Mouse (Mus musculus): ENCODE measurements around the gene Cdc14a. TPM values are rescaled to one million over a fixed set of nuclear protein-coding genes. Genes with fewer than 3 reads are reported as not detected.

Cdc14a gene
- polyA plus RNA-seq, 1 experiment from 2014 or later, result 15.7 TPM

DNA sequence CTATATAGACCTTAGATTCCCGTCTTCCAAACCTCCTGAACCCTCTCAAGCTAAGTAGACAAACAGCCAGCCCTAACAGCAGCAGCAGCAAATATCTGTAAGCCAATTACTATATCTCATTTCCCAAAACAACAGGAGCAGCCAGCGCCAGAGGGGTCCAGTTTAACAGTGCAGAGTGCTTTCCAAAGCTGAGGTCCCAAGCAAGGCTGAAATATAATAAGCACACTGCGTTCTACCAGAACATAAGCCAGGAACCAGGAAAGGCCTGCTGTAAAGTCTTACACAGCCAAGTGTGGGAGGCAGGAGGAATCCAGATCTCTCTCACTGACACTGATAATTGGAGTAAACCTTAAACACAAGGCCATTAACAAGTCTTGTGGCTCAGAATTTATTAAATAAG lies 27.3 kb downstream of the Cdc14a start:
- 0 out of 2 replicates have a peak, but pooled peaks cover 5% of the 10 kb centered on the region for H3K4me1 ChIP-seq (ENCODE audit: control insufficient read depth, insufficient read depth, low read length)
- no peak overlapping the region for H3K27ac ChIP-seq (ENCODE audit: low read length)
- no peak overlapping the region for H3K9ac ChIP-seq (replicated peaks; ENCODE audit: low read depth, low read length)
- H3K4me2 ChIP-seq (replicated peaks; ENCODE audit: low read depth, low read length), result no peak overlapping the region
- WGBS, result 67% methylated on average over 3 of the region's 3 CpGs
- H3K36me3 ChIP-seq (ENCODE audit: control insufficient read depth, insufficient read depth, low read length), result no peaks in the 10 kb centered on the region; the same call in 1 of the 2 replicates
- H3K9me3 ChIP-seq (ENCODE audit: control insufficient read depth, low read depth, low read length), result no peaks in the 10 kb centered on the region
- no peak for ATAC-seq (ENCODE audit: insufficient number of reproducible peaks, insufficient read depth, low FRiP score, low read depth)
- no peak overlapping the region for H3K4me3 ChIP-seq (ENCODE audit: low read depth, low read length)
- no peaks in the 10 kb centered on the region for H3K27me3 ChIP-seq (ENCODE audit: control insufficient read depth, insufficient read depth, low read length)

DNA sequence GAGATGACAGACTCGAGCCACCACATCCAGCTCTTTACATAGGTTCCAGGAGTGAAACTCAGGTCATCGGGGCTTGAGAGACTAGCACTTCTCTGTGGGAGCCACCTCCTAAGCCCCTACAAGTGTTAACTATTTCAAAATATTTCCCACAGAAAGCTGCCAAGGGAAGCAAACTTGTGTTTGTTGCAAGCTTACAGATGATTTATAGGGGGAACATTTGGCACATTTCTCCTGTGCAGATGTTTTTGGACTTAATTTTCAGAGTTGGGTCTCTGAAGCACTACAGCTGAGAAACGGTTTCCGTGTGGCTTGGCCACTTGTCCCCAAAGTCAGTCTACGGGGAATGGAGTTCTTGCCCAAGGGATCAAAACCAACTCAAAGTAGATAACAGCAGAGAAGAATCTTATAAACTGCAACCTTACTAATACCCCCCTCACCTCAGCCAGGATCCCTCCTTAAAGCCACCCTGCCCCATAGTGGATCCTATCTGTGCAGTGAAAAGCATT lies 28.9 kb downstream of the Cdc14a start:
- Histone ChIP-seq H3K9me3 (ENCODE audit: control insufficient read depth, low read depth, low read length) (no peaks in the 10 kb centered on the region), H3K9ac (replicated peaks; ENCODE audit: low read depth, low read length) (no peak overlapping the region), H3K4me3 (ENCODE audit: low read depth, low read length) (no peak overlapping the region), H3K4me1 (ENCODE audit: control insufficient read depth, insufficient read depth, low read length) (0 out of 2 replicates have a peak, but pooled peaks cover 5% of the 10 kb centered on the region), H3K4me2 (replicated peaks; ENCODE audit: low read depth, low read length) (no peak overlapping the region), H3K36me3 (ENCODE audit: control insufficient read depth, insufficient read depth, low read length) (peaks cover 5% of the 10 kb centered on the region; the same call in 1 of the 2 replicates), H3K27ac (ENCODE audit: low read length) (no peak overlapping the region), H3K27me3 (ENCODE audit: control insufficient read depth, insufficient read depth, low read length) (no peaks in the 10 kb centered on the region)
- no peak for ATAC-seq (ENCODE audit: insufficient number of reproducible peaks, insufficient read depth, low FRiP score, low read depth)
- WGBS, result 66% methylated on average over 5 of the region's 5 CpGs

GRCm38 (mm10) chr3:116391399-116391798 lies 32.4 kb downstream of the Cdc14a start:
- no peak overlapping the region for H3K4me3 ChIP-seq (ENCODE audit: low read depth, low read length)
- no peaks in the 10 kb centered on the region for H3K9me3 ChIP-seq (ENCODE audit: control insufficient read depth, low read depth, low read length)
- 69% methylated on average over 10 of the region's 10 CpGs for WGBS
- H3K4me1 ChIP-seq (ENCODE audit: control insufficient read depth, insufficient read depth, low read length), result 0 out of 2 replicates have a peak, but pooled peaks cover 5% of the 10 kb centered on the region
- H3K4me2 ChIP-seq (replicated peaks; ENCODE audit: low read depth, low read length), result no peak overlapping the region
- no peak overlapping the region for H3K9ac ChIP-seq (replicated peaks; ENCODE audit: low read depth, low read length)
- H3K27me3 ChIP-seq (ENCODE audit: control insufficient read depth, insufficient read depth, low read length), result no peaks in the 10 kb centered on the region
- peaks cover 8% of the 10 kb centered on the region for H3K36me3 ChIP-seq (ENCODE audit: control insufficient read depth, insufficient read depth, low read length)
- H3K27ac ChIP-seq (ENCODE audit: low read length), result no peak overlapping the region
- no peak for ATAC-seq (ENCODE audit: insufficient number of reproducible peaks, insufficient read depth, low FRiP score, low read depth)

DNA sequence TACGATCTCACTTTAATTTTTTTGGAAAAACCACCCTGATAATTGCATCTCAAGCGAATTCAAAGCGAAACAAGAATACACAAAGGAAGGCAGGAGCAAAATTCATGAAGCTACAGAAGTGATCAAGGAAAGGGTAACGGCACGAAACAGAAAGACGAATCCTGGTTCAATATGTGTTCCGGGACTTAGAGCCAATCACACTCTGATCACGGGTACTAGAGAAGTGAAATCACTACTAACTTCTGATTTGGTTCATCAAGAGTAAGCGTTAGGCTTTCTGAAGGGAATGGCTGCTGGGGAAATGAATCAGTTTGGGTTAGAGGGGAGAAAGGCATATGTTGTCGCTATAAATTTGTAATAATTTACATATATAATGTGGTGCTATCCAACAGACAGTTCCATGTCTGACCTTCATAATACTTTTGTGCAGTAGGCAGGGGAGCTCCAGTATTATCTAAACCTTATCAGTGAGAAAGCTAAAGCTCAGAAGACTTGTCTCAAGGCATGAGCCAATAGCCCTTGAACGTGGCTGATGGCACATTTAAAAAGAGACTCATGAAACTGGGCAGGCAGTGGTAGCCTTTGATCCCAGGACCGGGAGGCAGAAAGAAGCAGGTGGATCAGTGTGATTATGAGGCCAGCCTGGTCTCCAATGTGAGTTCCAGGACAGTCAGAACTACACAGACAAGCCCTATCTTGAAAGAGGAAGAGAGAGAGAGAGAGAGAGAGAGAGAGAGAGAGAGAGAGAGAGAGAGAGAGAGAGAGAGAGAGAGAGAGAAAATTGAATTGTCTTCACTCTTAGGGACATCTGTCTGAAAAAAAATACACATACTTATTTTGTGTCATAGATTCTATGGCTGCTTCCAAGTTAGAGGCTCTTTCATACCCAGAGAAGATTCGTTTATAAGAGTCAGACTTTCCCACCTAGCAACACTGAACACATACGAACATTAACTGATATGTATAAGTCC lies 34.0 kb downstream of the Cdc14a start:
- Histone ChIP-seq H3K4me2 (replicated peaks; ENCODE audit: low read depth, low read length) (no peak overlapping the region), H3K4me3 (ENCODE audit: low read depth, low read length) (no peak overlapping the region), H3K27ac (ENCODE audit: low read length) (no peak overlapping the region), H3K27me3 (ENCODE audit: control insufficient read depth, insufficient read depth, low read length) (no peaks in the 10 kb centered on the region), H3K4me1 (ENCODE audit: control insufficient read depth, insufficient read depth, low read length) (0 out of 2 replicates have a peak, but pooled peaks cover 2% of the 10 kb centered on the region), H3K9ac (replicated peaks; ENCODE audit: low read depth, low read length) (no peak overlapping the region), H3K9me3 (ENCODE audit: control insufficient read depth, low read depth, low read length) (no peaks in the 10 kb centered on the region), H3K36me3 (ENCODE audit: control insufficient read depth, insufficient read depth, low read length) (peaks cover 8% of the 10 kb centered on the region)
- WGBS, result 87% methylated on average over 14 of the region's 14 CpGs
- ATAC-seq (ENCODE audit: insufficient number of reproducible peaks, insufficient read depth, low FRiP score, low read depth), result no peak

- no peak overlapping the region for H3K9ac ChIP-seq (replicated peaks; ENCODE audit: low read depth, low read length)
- 56% methylated on average over 11 of the region's 11 CpGs for WGBS
- no peaks in the 10 kb centered on the region for H3K9me3 ChIP-seq (ENCODE audit: control insufficient read depth, low read depth, low read length)
- no peak overlapping the region for H3K4me3 ChIP-seq (ENCODE audit: low read depth, low read length)
- H3K27me3 ChIP-seq (ENCODE audit: control insufficient read depth, insufficient read depth, low read length), result no peaks in the 10 kb centered on the region
- peak; percentile 63; the same call in 1 of the 2 replicates for ATAC-seq (ENCODE audit: insufficient number of reproducible peaks, insufficient read depth, low FRiP score, low read depth)
- H3K4me2 ChIP-seq (replicated peaks; ENCODE audit: low read depth, low read length), result no peak overlapping the region
- no peaks in the 10 kb centered on the region for H3K4me1 ChIP-seq (ENCODE audit: control insufficient read depth, insufficient read depth, low read length)
- H3K27ac ChIP-seq (ENCODE audit: low read length), result no peak overlapping the region
- H3K36me3 ChIP-seq (ENCODE audit: control insufficient read depth, insufficient read depth, low read length), result peaks cover 8% of the 10 kb centered on the region
Observed at GRCm38 (mm10) chr3:116388808-116389207, 35.0 kb downstream of the Cdc14a start.

- no peak for ATAC-seq (ENCODE audit: insufficient number of reproducible peaks, insufficient read depth, low FRiP score, low read depth)
- Histone ChIP-seq H3K9me3 (ENCODE audit: control insufficient read depth, low read depth, low read length) (no peaks in the 10 kb centered on the region), H3K4me3 (ENCODE audit: low read depth, low read length) (no peak overlapping the region), H3K27me3 (ENCODE audit: control insufficient read depth, insufficient read depth, low read length) (no peaks in the 10 kb centered on the region), H3K4me2 (replicated peaks; ENCODE audit: low read depth, low read length) (no peak overlapping the region), H3K9ac (replicated peaks; ENCODE audit: low read depth, low read length) (no peak overlapping the region), H3K27ac (ENCODE audit: low read length) (no peak overlapping the region), H3K4me1 (ENCODE audit: control insufficient read depth, insufficient read depth, low read length) (no peaks in the 10 kb centered on the region), H3K36me3 (ENCODE audit: control insufficient read depth, insufficient read depth, low read length) (peaks cover 8% of the 10 kb centered on the region)
Observed at GRCm38 (mm10) chr3:116386886-116387285, 36.9 kb downstream of the Cdc14a start.

- no peak overlapping the region for H3K4me2 ChIP-seq (replicated peaks; ENCODE audit: low read depth, low read length)
- H3K9me3 ChIP-seq (ENCODE audit: control insufficient read depth, low read depth, low read length), result no peaks in the 10 kb centered on the region
- 78% methylated on average over 6 of the region's 6 CpGs for WGBS
- H3K27me3 ChIP-seq (ENCODE audit: control insufficient read depth, insufficient read depth, low read length), result no peaks in the 10 kb centered on the region
- H3K36me3 ChIP-seq (ENCODE audit: control insufficient read depth, insufficient read depth, low read length), result peaks cover 7% of the 10 kb centered on the region
- H3K4me1 ChIP-seq (ENCODE audit: control insufficient read depth, insufficient read depth, low read length), result no peaks in the 10 kb centered on the region
- ATAC-seq (ENCODE audit: insufficient number of reproducible peaks, insufficient read depth, low FRiP score, low read depth), result no peak
- H3K4me3 ChIP-seq (ENCODE audit: low read depth, low read length), result no peak overlapping the region
- H3K27ac ChIP-seq (ENCODE audit: low read length), result no peak overlapping the region
- H3K9ac ChIP-seq (replicated peaks; ENCODE audit: low read depth, low read length), result no peak overlapping the region
Observed at GRCm38 (mm10) chr3:116386342-116386741, 37.5 kb downstream of the Cdc14a start.

DNA sequence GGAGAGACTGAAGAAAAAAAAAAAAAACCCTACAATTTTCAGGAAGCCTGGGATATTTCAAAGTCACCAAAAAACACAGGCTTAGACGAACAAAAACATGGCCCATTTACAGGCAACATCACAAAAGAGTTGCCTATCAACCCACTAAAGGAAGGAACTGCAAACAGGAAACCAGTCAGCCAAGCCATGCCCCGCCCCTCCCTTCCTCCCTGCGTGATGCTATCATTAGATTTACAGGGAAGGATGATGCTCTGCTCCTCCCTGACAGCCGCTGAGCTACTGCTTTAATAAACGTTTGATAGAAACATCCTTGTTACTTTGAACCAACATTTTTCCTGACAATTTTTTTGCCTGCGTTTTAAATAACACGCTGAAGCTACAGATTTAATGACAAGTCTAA lies 39.5 kb downstream of the Cdc14a start:
- Histone ChIP-seq H3K27ac (ENCODE audit: low read length) (no peak overlapping the region), H3K4me1 (ENCODE audit: control insufficient read depth, insufficient read depth, low read length) (no peaks in the 10 kb centered on the region), H3K4me2 (replicated peaks; ENCODE audit: low read depth, low read length) (no peak overlapping the region), H3K9me3 (ENCODE audit: control insufficient read depth, low read depth, low read length) (no peaks in the 10 kb centered on the region), H3K9ac (replicated peaks; ENCODE audit: low read depth, low read length) (no peak overlapping the region), H3K4me3 (ENCODE audit: low read depth, low read length) (no peak overlapping the region), H3K27me3 (ENCODE audit: control insufficient read depth, insufficient read depth, low read length) (no peaks in the 10 kb centered on the region), H3K36me3 (ENCODE audit: control insufficient read depth, insufficient read depth, low read length) (peaks cover 3% of the 10 kb centered on the region)
- ATAC-seq (ENCODE audit: insufficient number of reproducible peaks, insufficient read depth, low FRiP score, low read depth), result no peak
- WGBS, result 67% methylated on average over 7 of the region's 7 CpGs
